Mouse (Mus musculus) left cerebral cortex, adult 6 months (tissue): ENCODE data around the gene Slc16a6. TPM values are rescaled to one million over a fixed set of nuclear protein-coding genes. Genes with fewer than 3 reads are reported as not detected.

Experiments
- long read RNA-seq, 2 experiments: library from polyadenylated mRNA; unstranded; transcript quantifications; one replicate each; pipeline ENCODE4 v2.0.0; 2019 to 2020
- polyA plus RNA-seq: library from polyadenylated mRNA; unstranded; fragments of <200 nt; fragmentation: Nextera tagmentation; gene quantifications from 2 replicates; pipeline ENCODE4 v1.2.3, GENCODE M21; 2021

Gene Slc16a6
- 5.2 and 6.3 TPM in 2 replicates for polyA plus RNA-seq
- long read RNA-seq, experiment 1, full-length matches to known transcripts = 15 of 17 reads
- long read RNA-seq, experiment 1, partial matches to known transcripts = 1 of 17 reads
- long read RNA-seq, experiment 1, other reads (novel, unspliced or antisense) = 1 of 17 reads
- long read RNA-seq, experiment 2, transcript Slc16a6-203 (6 exons, 2,354 nt) = major isoform, 8 of 10 reads
- long read RNA-seq, experiment 2, partial matches to known transcripts = 1 of 10 reads
- long read RNA-seq, experiment 2, other reads (novel, unspliced or antisense) = 1 of 10 reads

DNA sequence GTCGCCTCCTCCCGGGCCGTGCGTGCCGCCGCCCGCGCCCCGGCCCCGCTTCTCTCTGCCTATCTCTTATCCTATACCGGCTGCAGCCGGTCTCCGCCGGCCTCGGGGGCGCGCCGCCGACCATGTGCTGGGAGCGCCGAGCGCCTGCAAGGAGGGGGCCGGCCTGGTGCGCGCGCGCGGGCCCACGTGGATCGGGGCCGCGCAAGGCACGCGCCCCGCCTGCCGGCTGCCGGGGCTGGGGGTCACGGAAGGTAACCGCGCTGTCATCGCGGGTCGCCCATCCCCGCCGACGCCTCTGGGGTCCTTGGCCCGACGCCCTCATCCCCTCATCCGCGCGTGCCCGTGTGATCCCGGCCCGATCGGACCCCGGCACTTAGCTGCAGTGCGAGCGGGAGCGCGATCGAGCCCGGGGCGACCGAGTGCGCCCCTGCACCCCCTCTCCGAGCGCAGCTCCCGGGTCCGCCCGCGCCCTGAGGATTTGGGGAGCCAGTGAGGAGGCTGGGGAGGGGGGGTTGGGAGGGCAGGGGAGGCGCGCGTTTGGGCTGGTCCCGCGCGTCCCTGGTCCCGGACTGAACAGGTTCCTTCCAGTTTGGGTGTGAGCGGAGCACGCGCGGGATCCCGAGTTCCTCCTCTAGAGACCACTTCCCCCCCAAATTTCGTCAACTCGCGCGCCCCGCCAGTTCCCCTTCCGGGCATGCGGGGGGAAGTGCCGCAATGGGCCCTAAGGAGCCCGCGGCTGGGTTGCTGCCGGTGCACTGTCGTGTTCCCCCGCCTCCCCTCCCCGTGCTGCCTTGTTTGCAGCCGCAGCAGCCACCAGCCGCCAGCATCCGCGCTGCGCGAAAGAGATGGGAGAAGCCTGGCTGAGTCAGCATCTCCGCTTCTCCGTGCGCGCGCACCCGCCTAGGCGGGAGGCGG lies at the start of gene Slc16a6, which contains the start of gene Arsg:
Gene Slc16a6, minus strand, starts transcription at position 428 of the 915 bp plus-strand sequence.
Gene Arsg, plus strand, starts transcription at position 204 of the 915 bp plus-strand sequence.

DNA sequence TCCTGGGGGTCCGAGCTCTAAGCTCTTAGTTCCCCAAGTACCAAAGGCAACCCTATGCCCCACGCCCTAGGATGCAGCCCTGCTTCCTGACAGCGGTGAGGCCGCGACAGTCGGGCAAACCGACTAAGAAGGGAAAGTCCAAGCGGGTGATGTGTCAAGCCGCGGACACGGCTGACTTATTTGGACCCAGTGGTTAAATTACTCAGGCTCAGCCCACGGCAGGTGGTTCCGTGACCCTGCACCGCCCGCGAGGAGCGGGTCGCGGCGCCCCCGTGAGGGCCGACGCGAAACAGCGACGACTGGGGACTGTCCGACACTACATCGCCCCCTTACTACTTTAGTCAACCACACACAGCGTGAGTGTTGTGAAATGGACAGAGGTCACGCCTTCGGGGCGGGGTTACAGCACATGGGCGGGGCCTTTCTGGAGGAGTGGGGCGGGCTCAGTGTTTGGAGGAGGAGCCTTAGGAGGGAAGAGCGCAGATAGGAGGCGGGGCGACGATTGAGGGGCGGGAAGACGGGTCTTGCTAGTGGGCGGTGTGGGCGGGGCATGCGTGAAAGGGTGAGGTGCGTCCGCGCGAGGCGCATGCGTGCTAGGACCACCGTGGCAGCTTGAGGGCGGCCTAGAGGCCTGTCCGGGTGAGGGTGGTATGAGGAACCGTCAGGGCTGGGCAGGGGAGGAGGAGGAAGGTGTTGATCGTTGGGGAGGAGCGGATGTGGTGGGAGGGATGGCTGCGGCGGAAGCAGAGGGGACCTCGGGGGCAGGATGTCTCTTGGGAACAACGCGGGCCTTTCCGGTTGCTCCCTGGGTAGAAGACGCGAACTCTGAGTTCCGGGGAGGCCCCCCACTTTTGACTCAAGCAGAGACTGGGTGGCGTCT lies 47.8 kb downstream of the Slc16a6 start, which contains the start of gene Amz2:
Gene Amz2, plus strand, starts transcription at position 555 of the 880 bp plus-strand sequence.

DNA sequence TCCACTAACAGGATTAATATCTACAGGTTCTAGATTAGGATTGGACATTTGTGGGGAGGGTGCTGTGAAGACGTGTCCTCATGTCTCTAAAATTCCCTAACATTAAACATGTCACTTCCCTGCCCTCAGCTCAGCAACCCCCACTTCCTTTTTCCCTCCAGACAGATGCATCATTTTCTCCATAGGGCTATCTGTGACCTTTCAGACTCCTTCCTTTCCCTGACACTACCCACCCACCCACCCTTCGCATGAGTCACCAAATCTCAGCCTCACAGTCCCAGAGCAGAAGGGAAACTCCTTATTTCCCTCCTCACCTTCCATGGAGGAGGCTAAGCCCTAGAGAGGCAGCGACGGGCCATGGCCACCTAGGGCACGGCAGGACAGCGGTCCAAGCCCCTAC lies 59.8 kb downstream of the Slc16a6 start, which contains the start of gene 9930022D16Rik:
Gene 9930022D16Rik, plus strand, starts transcription at position 301 of the 400 bp plus-strand sequence.

Other genes starting within 250 kb of the Slc16a6 start
- gene Rgs9, start 175.5 kb downstream of the Slc16a6 start, polyA plus RNA-seq = 28.5 and 35.3 TPM in 2 replicates
- 19.4 and 30.2 TPM in 2 replicates for gene Gna13, start 110.8 kb downstream of the Slc16a6 start, polyA plus RNA-seq
- not detected in 2 replicates for gene 9930022D16Rik, start 59.7 kb downstream of the Slc16a6 start, polyA plus RNA-seq
- gene Amz2, start 47.7 kb downstream of the Slc16a6 start, polyA plus RNA-seq = 23.4 and 33.9 TPM in 2 replicates
- 15.2 and 16.0 TPM in 2 replicates for gene Arsg, start 224 bp downstream of the Slc16a6 start, polyA plus RNA-seq
- 18.0 and 22.8 TPM in 2 replicates for gene Wipi1, start 138.4 kb upstream of the Slc16a6 start, polyA plus RNA-seq
- 343 and 402 TPM in 2 replicates for gene Prkar1a, start 175.8 kb upstream of the Slc16a6 start, polyA plus RNA-seq
- 10.2 and 11.8 TPM in 2 replicates for gene Fam20a, start 248.7 kb upstream of the Slc16a6 start, polyA plus RNA-seq